Mouse (Mus musculus) embryo, embryonic 9.5 days (tissue): Measurements from ENCODE around the gene Lrrc63.

Experiments used
- DNase-seq: peaks from one replicate; pipeline ENCODE4 v3.0.0-alpha.2; 2017; ENCODE audit errors: extremely low spot score

Gene Lrrc63

GRCm38 (mm10) chr14:75138503-75138902, 7.8 kb upstream of the Lrrc63 start:
- DNase-seq: no peak

DNA sequence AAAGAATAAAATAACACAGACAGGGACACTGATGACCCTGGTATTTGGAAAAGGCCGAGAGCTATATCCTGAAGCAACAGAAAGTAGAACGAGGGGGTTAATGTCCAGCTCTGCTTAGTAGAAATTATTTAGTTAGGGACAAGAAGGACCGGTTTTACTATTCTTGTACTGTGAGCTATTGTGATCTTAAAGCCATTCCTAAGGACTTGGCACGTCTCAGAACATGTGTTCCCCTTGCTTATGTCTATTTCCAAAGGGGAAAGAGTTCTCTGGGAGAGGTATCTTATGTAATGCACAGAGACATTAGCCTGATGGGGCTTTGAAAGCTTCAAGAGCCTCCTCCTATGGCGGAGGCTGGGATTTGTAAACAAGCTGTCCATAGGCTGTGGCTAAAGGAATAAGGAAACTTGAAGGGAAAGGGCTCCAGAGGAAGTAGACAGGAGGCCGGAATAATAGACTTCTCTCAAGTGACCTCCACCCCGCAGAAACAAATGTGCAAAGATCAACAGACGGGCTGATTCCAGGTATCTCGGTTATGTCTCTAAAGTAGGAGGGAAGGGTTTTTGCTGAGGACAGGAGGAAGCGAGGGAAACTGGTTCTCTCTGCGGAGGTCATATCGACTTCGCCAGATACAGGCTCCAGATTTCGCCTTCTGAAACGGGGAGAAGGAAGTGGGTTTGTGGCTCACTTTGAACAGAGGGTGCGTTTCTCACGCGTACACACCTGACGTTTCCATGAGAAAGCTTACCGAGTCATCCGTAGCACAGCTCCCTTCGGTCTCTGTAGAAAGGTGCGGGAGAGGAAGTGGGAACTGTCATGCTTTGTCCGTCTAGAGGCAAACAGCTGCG, 5.7 kb upstream of the Lrrc63 start:
- no peak for DNase-seq

GRCm38 (mm10) chr14:75131324-75131935, 749 bp upstream of the Lrrc63 start:
- DNase-seq: no peak

- DNase-seq: no peak
Measured at GRCm38 (mm10) chr14:75121658-75122057, 9.0 kb downstream of the Lrrc63 start.

GRCm38 (mm10) chr14:75102956-75103355, 27.7 kb downstream of the Lrrc63 start:
- DNase-seq: no peak

DNA sequence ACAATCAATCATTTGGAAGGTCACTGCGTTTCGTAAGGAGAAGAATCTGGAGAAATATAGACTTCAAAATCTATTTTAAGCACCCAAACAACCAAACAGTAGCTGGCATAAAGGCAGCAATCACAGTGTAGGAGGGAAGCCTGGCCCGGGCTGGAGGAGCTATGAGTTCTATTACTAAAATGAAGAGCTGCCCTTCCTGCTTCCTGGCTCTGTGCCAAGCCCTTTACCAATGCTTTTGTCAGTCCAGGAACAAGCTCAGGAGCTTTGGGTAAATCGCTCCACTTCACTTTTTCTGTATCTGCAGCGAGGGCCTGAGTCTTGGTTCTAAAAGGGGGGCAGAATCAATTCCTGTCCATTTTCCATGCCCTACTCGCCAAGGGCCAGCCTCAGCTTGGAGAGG, 52.7 kb downstream of the Lrrc63 start:
- DNase-seq: no peak

DNA sequence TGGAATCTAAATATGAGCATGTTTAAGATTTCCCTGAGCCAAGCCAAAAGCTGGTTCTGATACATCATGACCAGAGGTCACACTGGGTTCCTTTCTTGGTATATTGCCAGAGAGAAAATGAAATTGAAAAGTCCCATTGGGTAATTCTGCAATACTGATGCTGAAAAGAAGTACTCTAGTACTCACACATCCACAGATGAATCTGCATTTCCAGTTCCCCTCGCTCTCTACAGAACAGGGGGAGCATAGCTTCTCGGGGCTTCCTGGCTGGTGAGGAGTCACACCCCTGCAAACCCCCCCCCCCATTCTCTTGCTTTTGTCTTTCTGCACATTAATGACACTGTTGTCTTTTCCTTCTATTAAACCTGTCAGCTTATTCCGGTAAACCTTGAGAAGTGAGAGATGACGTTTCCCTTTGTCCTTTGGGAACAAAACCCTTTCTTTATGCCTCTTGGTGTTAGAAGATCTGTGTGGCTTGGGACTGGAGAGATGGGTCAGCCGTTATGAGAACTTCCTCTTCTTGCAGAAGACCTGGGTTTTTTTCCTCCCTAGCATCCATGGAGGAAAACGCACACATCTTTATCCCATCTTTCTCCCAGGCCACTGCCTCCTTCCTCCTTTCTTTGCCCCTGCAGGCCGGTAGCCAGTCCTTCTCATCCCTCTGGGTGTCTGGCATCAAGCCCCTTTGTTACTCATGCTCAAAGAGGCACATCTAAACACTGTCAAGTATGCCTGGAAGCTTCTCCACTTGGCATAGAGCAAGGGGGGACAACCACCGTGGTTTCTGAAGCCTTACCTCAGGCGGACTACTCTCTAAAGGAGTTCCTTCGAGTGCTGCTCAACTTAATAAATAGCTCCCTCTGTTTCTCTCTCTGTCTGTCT, 55.1 kb downstream of the Lrrc63 start:
- DNase-seq: no peak

GRCm38 (mm10) chr14:75071091-75071490, 59.6 kb downstream of the Lrrc63 start:
- DNase-seq: no peak

GRCm38 (mm10) chr14:75069356-75069979, 61.2 kb downstream of the Lrrc63 start:
- DNase-seq: no peak

DNA sequence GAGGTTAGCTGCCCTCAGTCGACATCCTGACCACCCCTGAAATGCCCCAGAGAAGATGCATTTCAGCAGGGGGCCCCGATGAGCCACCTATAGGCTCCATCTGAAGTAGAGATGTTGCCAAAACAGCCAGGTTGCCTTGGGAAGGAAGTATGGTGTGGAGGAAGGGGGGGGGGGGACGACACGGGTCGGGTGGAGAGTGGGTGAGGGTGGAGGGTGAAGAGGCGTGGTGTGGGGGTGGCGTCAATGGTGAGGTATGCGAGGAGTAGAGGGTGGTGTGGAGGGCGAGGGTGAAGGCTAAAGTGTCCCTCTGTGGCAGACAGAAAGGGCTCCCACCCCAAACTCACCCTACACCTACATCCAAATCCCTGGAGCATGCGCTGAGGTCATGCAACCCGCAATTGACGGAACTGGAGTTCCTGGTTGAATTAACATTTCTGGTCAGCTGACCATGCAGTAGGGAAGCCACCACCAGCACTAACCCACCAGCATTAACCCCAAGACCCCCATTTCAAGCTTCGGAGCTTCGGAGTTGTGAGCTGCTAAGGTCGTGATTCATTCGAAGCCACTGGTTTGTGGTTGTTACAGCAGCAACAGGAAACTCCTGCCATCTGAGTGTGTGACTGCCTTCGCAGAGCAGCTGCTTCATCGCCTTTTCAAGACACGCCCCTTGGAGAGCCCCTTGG, 62.1 kb downstream of the Lrrc63 start:
- no peak for DNase-seq

- DNase-seq: no peak
Measured at GRCm38 (mm10) chr14:75065211-75065610, 65.5 kb downstream of the Lrrc63 start.

- DNase-seq: no peak
Measured at GRCm38 (mm10) chr14:75064520-75064919, 66.2 kb downstream of the Lrrc63 start.

DNA sequence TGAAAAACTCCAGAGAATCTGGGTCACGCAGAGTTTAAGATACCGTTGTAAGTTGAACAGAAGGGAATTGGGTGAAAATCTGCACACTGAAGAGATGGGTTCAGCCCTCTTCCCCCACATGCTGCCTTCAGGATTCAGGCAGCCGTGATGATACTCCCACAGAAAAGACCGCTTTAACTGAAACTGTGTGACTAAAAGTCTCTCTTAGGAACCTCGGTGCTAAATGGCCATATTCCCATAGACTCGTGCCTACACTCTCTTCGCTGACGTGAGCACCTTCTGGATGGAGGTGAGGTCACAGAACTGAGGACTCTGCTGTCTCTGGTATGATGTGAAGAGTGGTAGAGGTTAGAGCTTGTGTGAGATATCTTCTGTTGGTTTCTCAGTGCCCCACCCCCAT, 66.7 kb downstream of the Lrrc63 start:
- DNase-seq: no peak

DNA sequence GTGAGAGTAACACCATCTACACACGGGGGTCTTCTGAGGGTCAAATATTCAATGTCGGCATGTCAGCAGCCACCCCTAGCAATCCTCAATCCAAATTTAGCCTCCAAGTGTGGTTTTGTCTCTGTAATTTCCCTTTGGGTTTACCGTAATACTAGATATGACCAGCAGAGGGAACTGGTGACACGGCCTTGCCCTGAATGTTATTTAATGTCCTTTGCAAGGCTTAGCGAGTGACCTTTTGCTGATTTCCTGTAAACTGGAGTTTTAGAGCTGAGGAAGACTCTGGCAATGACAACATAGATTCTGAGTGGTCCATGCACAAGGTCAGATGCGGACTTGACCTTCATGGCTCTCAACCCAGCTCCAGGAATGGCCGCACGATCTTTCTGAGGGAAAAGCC, 70.1 kb downstream of the Lrrc63 start:
- peak; percentile 57 for DNase-seq

DNA sequence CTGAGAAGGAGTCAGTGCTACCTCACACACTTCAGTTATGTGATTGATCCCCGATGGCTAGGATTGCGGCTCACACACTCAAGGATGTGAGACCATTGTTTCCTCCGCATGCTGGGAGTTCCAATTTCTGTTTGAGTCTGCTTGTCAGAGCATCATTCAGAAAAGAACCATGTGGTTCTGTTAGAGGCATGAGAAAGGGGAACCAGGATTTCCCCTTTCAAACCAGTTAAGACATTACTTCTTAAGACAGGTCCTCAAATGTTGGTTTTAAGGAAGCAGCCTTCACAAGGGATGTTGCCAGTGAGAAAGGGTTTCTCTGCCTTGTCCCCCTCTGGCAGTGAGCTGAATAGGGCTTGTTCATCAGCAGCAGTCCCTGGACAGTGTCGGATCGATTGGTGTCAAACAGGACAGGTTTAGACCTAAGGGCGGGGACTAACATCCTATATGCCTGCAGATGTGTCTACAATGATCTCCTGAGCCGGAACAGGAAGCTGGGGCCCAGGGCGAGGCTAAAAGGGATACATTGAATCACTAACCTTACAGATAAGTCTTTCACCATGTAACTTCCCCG, 73.7 kb downstream of the Lrrc63 start:
- no peak for DNase-seq

- DNase-seq: no peak
Measured at GRCm38 (mm10) chr14:75054455-75055343, 76.0 kb downstream of the Lrrc63 start.

DNA sequence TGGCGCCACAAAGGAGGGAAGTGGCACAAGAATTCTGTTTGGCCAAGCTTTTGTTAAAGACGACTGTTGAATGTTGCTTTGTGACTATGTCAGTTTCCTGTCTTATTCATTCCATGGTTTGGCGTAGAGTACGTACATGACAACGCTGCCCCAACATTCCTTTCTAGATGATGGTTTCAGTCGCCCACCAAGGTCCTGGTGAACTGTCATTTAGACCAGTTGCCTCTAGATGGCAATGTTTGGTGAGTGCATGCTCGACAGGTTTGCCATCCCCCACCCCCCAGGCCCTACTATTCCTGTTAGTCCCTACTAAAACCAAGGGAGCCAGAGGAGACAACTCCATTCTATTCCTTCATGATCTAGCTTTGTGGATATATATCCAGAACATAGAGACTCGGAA, 78.2 kb downstream of the Lrrc63 start:
- no peak for DNase-seq

DNA sequence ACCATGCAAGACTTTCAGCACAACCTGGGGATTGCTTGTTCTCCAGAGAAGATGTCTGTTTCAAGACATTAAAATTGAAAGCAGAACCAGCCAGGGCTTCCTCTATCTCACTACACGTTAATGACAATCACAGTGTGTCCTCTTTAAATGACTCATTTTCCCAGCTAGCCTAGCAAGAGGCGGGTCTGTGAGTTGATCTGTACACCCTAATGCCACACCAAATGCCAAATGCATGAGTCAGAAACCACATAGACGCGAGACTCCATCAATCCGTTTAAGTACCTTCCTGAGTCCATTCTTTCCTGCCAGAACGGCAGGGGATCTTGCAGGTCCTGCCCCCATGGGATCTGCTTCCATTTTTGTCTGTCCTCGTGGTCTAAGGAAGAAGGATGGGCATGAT, 85.5 kb downstream of the Lrrc63 start:
- no peak for DNase-seq

DNA sequence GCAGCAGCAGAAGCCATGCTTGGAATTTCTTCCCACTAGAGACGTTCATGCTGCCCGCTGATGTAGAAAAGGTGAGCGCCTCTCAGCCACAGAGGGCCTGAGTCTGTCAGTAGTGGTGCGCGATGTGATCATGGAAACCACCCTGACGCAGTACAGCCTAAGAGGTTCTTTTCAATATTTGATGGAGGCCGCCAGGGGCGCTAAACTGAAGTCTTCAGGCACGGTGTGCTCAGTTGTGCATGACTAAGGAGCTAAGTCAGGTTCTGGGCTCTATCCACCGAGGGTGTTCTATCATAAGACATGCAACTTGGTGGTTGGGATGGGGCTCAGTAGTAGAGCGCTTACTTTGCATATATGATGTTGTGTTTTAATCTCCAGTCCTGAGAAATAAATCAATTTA, 95.2 kb downstream of the Lrrc63 start:
- no peak for DNase-seq
